Mouse (Mus musculus) heart, adult 9 months (tissue): ENCODE data around the gene Utf1.
A peak's percentile ranks its signal among the peaks of the same experiment; 100 is the strongest.

Source experiments
- DNase-seq, 2 experiments: peaks; one replicate each; pipeline ENCODE4 v3.0.0; 2022; ENCODE audit warnings: low spot score in 2 of 2

Utf1 gene

DNA sequence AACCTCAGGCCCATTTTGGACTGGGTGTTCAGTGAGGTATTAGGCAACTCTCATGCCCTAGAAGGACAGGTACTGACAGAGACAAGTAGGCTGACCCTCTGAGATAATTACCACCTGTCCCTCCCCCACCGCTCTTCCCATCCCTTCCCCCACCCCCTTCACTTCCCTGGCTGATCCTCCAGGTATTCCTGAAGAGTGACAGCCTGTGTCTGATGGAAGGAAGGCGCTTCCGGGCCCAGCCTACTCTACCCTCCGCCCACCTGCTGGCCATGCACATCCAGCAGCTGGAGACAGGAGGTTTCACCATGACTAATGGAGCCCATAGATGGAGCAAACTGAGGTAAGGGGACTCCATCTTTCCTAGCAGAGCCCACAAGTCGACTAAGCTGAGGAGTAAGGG is 5.8 kb upstream of the Utf1 start:
- DNase-seq, result no peak

DNA sequence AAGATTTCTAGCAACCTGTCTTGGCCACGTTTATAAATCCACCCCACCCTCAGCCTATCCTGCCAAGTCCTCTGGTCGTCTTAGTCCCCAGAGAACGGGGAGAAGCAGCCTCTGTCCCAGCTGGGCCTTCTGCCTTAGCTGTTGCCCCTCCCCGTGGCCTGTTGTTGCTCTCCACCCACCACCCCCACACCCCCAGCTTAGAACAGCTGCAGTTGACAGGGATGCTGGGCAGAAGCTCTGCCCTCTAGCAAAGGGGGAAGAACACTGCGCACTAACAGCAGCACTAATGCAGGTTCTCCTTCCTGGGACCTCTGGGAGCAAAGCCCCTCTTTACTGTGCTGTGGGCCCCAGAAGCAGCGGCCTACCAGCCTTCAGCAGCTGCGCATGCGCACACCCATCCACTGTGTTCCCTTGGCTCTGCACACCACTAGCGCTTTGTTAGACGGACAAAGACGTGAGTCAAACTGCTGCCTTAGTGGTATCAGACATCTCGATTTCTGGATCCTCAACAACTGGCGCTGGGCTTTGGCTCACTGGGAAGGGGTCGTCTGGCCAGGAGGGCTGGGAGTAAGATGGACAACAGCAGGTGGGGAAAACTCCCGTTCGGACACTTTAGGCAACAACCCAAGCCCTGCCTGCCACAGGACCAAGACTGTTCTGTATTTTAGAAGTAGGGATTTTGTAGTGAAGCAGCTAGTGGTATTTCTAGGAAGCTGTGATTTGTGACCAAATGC is 2.9 kb upstream of the Utf1 start:
- no peak for DNase-seq

DNA sequence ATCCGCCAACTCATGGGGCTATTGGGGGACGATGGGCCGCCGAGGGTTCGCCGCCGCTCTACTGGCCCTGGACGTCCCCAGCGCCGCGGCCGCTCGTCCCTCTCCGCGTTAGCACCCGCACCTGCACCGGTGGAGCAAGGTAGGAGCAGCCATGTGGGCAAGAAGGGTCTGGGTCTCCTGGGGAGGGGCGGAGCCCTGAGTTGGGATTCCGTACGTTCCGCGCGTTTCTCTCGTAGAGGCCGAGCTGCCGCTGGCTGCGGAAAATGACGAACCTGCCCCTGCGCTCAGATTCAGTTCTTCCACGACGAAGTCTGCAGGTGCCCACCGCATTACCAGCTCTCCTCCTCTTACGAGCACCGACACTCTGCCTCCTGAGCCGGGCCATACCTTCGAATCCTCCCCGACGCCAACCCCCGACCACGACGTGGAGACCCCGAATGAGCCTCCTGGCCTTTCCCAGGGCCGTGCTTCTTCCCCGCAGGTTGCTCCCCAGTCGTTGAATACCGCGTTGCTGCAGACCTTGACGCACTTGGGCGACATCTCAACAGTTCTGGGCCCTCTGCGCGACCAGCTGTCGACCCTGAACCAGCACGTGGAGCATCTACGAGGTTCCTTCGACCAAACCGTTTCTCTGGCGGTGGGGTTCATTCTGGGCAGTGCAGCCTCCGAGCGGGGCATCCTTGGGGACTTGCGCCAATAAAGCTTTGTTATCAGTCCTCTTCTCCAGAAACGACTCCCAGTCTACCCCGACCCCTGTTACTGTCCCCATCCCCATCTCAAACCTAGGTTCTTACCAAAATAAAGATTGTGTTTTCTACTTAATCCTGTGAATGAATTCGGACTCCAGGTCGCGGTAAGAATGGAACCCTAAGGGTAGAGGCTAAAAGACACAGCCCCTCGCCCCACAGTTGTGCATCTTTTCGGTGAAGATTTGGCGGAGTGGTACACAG is 977 bp downstream of the Utf1 start:
- DNase-seq, result no peak

DNA sequence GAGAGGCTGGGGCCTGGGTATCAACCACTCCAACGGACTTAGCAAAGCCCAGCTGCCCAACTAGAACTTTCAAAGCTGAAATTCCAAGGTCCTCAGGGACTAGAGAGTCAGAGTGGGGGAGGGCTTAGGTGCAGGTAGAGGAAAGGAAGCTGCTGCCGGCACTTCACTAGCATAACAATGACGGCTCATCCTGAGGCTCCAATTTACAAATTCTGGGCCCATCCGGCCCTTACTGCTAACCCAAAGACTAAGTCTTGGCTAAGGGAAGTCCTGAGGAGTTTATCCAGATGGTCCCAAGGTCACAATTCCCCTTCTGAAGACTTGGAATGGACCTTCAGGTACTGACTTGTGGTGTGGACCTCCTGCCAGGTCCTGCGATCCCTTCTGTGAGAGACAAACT is 1.9 kb downstream of the Utf1 start:
- DNase-seq, result no peak

DNA sequence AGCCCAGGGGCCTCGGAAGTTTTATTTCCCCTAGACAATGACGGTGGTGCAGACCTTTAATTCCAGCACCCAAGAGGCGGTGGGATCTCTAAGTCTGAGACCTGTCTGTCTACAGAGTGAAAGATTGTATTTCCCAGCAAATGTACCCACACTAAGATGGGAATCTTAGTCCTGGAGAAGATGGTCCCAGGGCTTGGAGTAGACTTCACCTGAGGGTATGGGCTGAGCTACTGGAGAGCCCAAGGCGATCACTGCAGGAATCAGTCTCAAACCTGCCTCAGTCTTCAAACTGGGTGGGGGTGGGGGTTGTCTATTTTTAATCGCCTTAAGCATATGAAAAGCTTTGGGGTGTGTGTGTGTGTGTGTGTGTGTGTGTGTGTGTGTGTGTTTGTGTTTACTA is 2.4 kb downstream of the Utf1 start:
- no peak for DNase-seq

DNA sequence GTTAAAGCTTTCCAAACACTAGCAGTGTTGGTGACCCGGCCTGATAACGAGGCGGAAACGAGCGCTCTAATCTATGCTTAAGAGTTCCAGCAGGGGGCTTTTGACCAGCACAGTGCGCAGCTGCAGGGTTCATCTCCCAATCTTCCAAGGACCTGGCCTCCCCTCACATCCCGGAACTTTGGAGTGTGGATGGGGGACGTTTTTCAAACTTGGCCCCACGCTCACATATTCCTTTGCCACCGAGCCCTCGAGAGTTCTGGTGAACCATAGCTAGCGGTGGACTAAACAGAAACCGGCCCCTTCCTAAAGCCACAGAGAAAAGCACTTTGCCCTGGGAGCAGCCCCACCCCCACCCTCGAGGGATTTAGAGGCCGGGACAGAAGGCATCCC is 6.3 kb downstream of the Utf1 start:
- DNase-seq, result peak; percentile 50 to 61

DNA sequence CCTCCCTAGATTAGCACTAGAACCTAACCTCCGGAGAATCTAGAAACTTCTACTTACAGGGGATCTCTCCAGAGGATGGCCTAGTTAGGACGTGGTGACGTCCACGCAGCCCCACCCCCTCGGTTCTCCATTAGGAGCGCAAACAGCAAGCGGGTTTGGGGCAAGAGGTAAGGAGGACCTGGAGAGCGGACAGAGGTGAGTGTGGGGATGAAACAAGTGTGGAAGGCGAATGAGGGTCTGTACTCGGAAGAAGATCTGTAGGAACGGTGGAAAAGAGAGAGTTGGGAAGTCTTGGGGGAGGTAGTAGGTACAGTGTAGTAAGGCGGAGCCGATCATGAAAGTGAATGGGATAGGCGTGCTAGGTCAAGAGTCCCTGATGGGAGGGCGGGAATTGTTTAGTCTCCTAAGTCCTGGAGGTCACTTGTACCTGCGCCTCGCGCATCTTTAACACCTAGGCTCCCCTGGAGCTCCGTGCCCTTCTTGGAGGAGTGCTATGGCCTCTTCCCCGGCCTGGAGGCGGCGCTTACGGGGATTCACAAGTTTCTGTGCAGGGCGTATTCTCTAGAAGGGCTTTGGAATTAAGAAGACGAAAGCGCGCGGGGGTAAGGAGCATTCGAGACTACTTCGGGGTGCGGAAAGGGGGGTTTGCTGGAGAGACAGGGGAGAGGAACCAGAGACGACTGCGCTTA is 6.8 kb downstream of the Utf1 start:
- DNase-seq, result peak; percentile 49 to 58

DNA sequence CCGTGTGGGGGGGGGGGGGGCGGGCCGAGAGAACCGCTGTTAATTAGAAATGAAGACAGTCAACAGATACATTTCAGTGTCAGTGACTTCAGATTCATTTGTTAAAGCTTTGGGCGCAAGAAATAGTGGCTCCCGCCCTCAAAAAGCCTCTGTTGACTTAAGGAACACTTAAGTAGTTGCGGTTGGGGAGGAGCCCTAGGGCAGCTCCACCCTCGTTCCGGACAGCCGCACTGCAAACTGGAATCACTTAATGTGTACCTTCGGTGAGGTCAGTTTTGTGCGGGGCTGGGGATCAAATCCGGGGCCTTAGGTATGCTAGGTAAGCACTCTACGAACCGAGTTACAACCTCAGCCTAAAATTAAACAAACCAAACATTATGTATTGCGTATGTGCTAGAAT is 7.5 kb downstream of the Utf1 start:
- DNase-seq, result peak in 1 of 2 experiments; percentile 12

DNA sequence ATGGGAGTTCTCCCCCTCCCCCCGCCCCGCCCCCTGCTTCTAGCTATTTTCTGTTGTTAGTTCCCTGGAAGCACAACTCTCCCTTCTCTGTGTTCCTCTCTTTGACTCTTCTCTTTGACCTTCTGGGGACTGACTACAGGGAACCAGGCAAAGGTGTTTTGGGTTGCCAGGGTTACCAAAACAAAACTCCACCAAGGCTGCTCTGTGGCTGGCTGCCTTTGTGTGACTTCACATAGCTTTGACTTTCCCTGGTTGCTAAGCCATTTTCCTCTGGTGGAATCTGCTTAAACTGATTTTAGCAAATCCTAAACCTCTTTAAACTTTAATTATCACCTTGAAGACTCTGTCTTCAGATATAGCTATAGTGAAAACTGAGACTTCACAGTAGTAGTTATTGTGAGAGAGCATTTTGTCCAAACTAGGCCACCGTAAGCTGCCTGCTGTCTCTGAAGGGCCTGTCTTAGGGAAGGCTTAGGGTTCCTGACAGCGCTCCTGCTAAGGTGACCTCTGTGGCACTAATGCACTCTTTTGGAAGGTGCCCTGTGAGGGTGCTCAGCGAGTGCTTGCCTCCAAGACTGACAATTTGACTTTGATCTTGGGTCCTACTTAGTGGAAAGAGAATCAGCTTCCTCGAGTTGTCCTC is 8.5 kb downstream of the Utf1 start:
- DNase-seq, result no peak

DNA sequence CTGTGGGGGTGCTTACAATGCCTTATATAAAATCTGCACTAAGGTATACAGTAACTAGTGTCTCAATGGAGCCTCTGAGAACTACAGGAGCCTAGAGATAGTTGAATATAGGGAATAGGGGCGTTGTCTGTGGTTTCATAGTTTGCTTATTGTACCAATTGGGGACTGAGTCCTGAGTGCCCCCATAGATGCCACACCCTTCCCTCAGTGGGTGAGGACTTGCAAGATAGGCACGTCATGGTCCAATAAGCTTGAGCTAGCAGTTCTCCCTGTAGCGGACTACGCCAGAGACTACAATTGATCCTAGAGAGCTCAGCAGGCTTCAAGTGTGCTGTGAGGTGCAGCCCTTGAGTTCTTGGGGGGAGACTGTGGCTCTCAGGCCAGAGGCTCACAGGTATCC is 11.9 kb downstream of the Utf1 start:
- no peak for DNase-seq

DNA sequence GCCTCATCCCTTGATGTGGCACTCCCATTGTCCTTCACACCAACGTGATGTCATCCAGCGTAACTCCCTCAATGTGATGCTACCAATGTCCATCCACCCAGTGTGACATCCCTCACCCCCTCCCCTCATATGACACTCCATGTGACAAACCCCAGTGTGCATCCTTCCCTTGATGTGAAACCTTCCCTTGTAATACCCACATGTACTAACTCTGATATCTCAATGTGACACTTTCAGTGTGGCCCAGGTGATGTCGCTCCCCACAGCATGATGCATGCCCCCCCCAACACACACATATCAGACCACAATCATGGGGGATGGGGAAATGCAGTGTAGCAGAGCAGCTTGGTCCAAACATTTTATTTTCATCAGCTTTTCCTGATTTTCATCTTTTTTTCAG is 13.1 kb downstream of the Utf1 start:
- DNase-seq, result no peak

DNA sequence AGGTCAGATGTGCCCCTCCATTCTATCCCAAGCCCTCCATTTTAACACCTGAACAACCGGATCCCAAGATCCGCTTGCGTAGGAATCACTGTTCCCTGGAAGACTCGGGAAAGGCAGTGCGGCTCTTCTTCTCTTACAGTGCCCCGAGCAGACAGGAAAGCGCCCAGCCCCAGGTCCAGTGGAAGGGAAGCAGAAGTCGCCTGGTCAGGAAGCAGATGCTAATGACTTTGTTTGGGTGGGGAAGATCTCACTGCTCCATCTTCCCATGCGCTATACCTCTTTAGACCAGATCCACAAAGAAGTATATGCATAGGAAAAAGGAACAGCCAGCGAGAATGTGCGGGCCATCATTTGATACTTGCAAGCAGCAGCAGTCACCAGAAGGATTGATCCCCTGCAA is 13.8 kb downstream of the Utf1 start:
- no peak for DNase-seq

DNA sequence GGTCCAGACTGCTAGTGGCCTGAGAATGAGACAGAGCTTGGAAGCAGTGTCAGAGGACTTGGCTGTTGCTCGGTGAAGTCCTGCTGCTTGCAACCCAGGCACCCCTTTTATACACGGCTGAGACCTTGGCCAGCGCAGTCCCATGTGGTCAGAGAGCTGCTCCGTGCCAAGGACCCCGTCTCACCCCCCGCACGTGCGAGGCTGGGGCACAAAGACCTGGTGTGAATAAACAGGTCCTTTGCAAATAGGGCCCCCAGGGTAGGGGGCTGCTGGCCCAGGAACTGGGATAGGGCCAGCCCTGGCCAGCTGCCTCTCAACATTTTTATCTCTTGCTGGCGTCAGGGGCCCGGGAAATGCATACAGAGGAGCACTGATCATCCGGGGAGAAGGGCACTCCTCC is 14.4 kb downstream of the Utf1 start:
- no peak for DNase-seq

DNA sequence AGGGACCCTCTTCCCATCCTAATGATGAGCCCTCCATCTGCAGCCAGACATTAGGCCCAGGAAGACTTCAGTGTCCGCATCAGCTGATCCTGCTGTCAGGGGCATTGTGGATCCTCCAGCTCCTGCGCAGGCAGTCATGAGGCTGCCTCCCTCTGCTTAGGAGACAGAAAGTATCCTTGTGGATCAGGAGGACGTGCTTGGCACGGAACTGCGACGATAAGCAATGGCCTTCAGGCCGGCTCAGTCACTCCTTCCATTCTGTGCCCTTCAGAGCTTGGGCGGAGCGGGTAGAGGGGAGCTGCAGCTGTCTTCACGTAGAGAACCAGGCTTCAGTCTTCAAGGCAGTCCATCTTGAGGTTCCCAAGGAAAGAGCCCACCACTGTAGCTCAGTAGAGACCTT is 17.6 kb downstream of the Utf1 start:
- no peak for DNase-seq

DNA sequence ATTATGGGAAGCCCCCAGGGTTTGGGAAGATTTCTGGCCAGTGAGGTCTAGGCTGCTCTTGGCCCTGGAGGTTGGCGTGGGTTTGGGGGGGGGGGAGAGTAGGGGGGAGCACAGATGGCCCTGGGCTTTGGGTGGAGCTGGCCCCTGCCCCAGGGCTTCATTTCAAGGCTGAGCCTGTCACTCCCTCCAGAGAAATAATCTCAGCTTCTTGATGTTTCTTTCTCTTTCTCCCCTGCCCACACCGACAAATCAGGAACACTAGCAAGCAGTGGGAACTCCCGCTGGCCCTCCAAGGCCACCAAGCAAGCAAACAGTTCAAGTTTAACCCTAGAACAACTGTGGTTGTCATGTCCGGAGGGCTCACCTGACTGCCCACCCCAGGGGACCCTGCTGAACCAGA is 20.2 kb downstream of the Utf1 start:
- no peak for DNase-seq

DNA sequence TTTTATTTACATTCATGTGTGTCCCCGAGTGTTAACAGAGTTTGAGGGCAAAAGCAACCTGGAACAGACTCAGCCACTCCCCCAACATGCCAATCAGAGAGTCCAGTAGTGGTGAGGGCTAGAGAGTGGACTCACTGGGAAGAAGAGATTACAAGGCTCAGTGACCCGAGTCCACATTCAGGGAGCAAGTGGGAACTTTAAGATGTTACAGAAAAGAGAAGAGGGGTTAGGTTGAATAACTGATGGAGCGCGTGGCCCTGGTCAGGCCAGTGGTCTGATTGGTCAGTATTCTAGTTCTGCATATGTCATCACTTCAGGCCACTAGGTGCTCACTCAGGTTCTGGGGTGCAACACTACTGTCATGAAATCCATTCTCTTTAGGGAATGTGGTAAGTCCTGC is 23.6 kb downstream of the Utf1 start:
- DNase-seq, result no peak

DNA sequence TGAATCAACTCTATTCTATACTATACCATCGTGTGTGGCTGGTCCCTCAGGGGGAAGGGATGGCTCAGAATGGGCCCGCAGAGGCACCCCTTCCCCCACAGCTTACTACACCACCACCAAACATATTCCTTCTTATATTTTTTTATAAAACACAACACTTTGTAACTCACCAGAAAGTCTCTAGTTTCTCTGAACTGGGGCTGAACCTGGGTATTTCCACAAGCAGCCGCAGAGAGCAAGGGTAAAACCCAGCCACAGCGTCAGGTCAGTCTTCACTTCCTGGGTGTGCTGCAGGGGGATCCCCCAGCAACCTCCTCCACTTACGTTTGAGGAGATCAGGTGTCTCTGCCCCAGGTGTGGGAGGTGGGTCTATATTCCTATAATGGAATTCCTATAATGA is 24.8 kb downstream of the Utf1 start:
- no peak for DNase-seq

DNA sequence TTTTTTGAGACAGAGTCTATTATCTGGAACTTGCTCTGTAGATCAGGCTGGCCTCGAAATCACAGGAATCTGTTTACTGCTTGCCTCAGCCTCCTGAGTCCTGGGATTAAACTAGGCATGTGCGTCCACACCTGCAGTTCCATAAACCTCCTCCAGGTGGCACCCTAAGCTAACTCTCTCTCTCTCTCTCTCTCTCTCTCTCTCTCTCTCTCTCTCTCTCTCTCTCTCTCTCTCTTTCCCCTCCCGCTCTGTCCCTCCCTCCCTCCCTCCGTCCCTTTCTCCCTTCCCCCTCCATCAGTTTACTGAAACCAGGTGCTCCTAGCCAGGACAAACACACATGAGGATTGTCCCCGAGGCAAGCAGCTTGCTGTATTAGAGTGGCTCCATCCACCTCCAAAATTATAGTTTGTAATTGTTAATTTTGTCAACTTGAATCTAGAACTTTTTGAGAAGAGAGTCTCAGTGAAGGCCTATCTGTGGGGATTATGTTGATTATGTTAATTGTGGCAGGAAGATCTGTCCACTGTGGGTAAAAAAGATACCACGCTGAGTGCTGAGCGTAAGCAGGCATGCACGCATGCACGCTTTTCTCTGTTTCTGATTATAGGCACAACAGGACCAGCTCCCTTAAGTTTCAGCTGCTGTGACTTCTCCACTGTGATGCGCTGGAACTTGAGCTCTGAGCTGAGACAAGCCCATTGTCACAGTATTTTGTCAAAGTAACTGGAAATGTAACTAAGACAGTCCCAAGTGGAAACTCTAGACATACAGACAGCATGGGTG is 25.9 kb downstream of the Utf1 start:
- peak in 1 of 2 experiments; percentile 64 for DNase-seq

DNA sequence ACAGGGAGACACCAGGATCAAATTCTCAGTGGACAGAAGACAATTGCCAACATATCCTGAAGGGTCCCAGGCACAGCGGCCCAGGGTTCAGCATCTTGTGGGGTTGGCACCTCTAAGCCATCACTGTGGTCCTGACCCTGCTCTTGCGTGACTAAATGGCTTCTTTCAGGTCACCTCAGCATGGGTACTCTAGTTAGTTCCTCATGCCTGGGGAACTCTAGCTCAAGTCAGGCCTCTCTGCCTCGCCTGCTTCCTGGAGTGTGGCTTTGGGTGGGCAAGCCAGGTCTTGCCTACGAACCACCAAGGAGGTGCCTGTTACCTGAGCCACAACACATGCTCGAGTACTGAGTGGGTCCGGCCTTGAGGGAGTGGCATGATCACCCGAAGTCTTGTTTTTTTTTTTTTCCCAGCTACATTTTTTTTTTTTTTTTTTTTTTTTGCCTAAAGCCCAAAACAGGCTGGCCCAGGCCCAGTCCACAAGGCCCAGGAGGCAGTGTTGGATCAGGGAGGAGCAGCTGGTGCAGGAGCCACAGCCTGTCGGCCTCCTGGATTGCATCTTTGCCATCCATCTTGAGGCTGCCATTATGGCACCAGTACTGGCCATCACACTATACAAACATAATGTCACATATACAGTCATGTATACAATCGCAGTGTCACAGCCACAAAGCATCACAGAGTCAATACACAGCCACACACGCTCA is 26.8 kb downstream of the Utf1 start:
- DNase-seq, result no peak

DNA sequence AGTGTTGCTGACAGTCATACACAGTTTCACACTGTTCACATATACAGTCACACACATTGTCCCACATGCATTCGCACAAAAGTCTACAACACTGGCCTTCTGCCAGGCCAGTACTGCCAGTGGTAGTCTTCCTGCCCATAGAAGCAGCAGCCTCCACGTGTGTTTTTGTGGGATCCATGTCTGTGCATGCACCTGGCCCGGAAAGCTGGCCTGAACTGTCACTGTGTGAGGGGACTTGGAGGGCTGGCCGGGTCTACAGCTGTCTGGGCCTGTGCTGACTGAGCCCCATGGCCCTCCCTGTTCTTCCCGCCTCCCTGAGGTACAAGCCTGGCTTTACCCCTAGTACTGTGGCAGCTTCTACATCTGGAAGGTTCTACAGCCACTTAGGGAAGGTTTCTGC is 27.4 kb downstream of the Utf1 start:
- DNase-seq, result no peak

DNA sequence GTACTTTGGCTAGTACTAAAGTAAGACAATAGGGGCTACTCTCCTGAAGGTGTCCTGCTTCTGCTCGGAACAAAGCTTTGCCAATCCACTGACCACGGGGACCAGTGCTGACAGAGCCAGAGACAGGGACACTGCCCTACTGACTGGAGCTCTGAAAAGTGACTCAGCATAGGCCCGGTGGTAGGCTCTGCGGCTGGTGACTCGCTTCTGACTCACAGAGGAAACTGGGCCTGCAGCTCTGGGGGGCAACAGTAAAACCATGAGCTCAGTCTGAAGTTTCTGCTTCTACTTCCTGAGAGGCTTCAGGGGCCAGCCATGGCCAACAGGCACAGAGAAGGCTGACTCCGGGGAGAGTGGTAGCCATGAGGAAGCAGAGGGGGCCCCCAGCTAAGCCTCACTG is 27.8 kb downstream of the Utf1 start:
- no peak for DNase-seq
